Mouse (Mus musculus) CH12.LX (cell line): ENCODE measurements around the gene Tmem117. TPM values are rescaled to one million over a fixed set of nuclear protein-coding genes. Genes with fewer than 3 reads are reported as not detected.

Experiments used
- DNase-seq: peaks from one replicate; pipeline ENCODE4 v3.0.0-alpha.2; 2013; ENCODE audit errors: extremely low read depth
- H3K27ac ChIP-seq: 2 replicates; pipeline ENCODE4 v1.5.1; 2012; ENCODE audit warnings: low read depth, mild to moderate bottlenecking, control low read depth, moderate library complexity; ENCODE audit not compliant: insufficient read depth
- H3K27me3 ChIP-seq: replicated peaks from 2 replicates; pipeline ENCODE3; 2012; ENCODE audit warnings: inconsistent platforms
- H3K36me3 ChIP-seq, 2 experiments: replicated peaks in 1 of 2; 2 replicates each; pipeline versions ENCODE3 to v1.6.1; 2012; ENCODE audit warnings: inconsistent platforms in 1 of 2, low read length in 1 of 2, mild to moderate bottlenecking in 1 of 2, mixed read lengths in 1 of 2, moderate library complexity in 1 of 2; ENCODE audit not compliant: control insufficient read depth in 1 of 2, insufficient read depth in 1 of 2
- H3K4me1 ChIP-seq, 2 experiments: 2 replicates each; pipeline ENCODE4 v1.6.1; 2012; ENCODE audit warnings: inconsistent platforms in 1 of 2, moderate library complexity in 1 of 2; ENCODE audit not compliant: insufficient read depth in 2 of 2, control insufficient read depth in 1 of 2
- H3K4me2 ChIP-seq: 2 replicates; pipeline ENCODE4 v1.6.1; 2012; ENCODE audit warnings: low read depth, mild to moderate bottlenecking, control low read depth; ENCODE audit not compliant: poor library complexity, insufficient read depth, severe bottlenecking
- H3K4me3 ChIP-seq, 3 experiments: fragments of 150-350 bp in 1 of 3; sonication (generic) in 1 of 3; replicated peaks in 1 of 3; 2 replicates each; pipeline versions ENCODE3 to v1.5.1; 2011 to 2012; ENCODE audit warnings: low read depth in 2 of 3, low read length in 2 of 3, mild to moderate bottlenecking in 2 of 3, moderate library complexity in 2 of 3, control low read depth in 1 of 3, improper control_type of control experiment in 1 of 3, inconsistent platforms in 1 of 3, mixed read lengths in 1 of 3; ENCODE audit not compliant: poor library complexity in 1 of 3
- H3K79me2 ChIP-seq: replicated peaks from 2 replicates; pipeline ENCODE4 v1.6.1; 2012; ENCODE audit warnings: mild to moderate bottlenecking, moderate library complexity; ENCODE audit not compliant: control insufficient read depth, poor library complexity, insufficient read depth, severe bottlenecking; ENCODE audit errors: extremely low read depth
- H3K9ac ChIP-seq: 2 replicates; pipeline ENCODE4 v1.6.1; 2012; ENCODE audit warnings: low read depth, mild to moderate bottlenecking, control low read depth, moderate library complexity; ENCODE audit not compliant: insufficient read depth
- H3K9me3 ChIP-seq: replicated peaks from 2 replicates; pipeline ENCODE3; 2012; ENCODE audit warnings: low read length, inconsistent platforms, mixed read lengths
- CHD1 ChIP-seq: IDR thresholded peaks from 2 replicates; pipeline ENCODE4 v1.6.1; 2012; ENCODE audit warnings: low read depth, low read length, improper control_type of control experiment, inconsistent platforms
- CTCF ChIP-seq, 2 experiments: IDR thresholded peaks in 1 of 2; conservative IDR thresholded peaks in 1 of 2; 2 replicates each; pipeline ENCODE4 v1.5.1; 2011 to 2012; ENCODE audit warnings: low read depth in 2 of 2, low read length in 2 of 2, improper control_type of control experiment in 1 of 2, inconsistent platforms in 1 of 2, mild to moderate bottlenecking in 1 of 2, moderate library complexity in 1 of 2
- GABPA ChIP-seq: IDR thresholded peaks from 2 replicates; pipeline ENCODE4 v1.6.1; 2012; ENCODE audit warnings: low read depth, low read length, improper control_type of control experiment, inconsistent platforms; ENCODE audit not compliant: insufficient replicate concordance
- HCFC1 ChIP-seq: IDR thresholded peaks from 2 replicates; pipeline ENCODE4 v1.6.1; 2012; ENCODE audit warnings: low read depth, mild to moderate bottlenecking, inconsistent platforms, low read length, improper control_type of control experiment
- JUN ChIP-seq: IDR thresholded peaks from 2 replicates; pipeline ENCODE4 v1.6.1; 2011; ENCODE audit warnings: low read depth, mild to moderate bottlenecking, low read length, improper control_type of control experiment, moderate library complexity; ENCODE audit not compliant: insufficient read depth
- JUND ChIP-seq: conservative IDR thresholded peaks from 2 replicates; pipeline ENCODE4 v1.6.1; 2011; ENCODE audit warnings: low read depth, low read length, improper control_type of control experiment
- KAT2A ChIP-seq: IDR thresholded peaks from 2 replicates; pipeline ENCODE4 v1.6.1; 2012; ENCODE audit warnings: low read length, improper control_type of control experiment, inconsistent platforms; ENCODE audit not compliant: insufficient replicate concordance
- MAFK ChIP-seq: IDR thresholded peaks from 2 replicates; pipeline ENCODE4 v1.6.1; 2011; ENCODE audit warnings: low read length, improper control_type of control experiment; ENCODE audit not compliant: insufficient replicate concordance
- MAX ChIP-seq: IDR thresholded peaks from 2 replicates; pipeline ENCODE4 v1.6.1; 2011; ENCODE audit warnings: low read length, improper control_type of control experiment
- MAZ ChIP-seq: IDR thresholded peaks from 2 replicates; pipeline ENCODE4 v1.6.1; 2012; ENCODE audit warnings: low read depth, mild to moderate bottlenecking, inconsistent platforms, low read length, improper control_type of control experiment, moderate library complexity
- MXI1 ChIP-seq: IDR thresholded peaks from 2 replicates; pipeline ENCODE4 v1.6.1; 2011; ENCODE audit warnings: mild to moderate bottlenecking, low read depth, low read length, improper control_type of control experiment
- NRF1 ChIP-seq: IDR thresholded peaks from 2 replicates; pipeline ENCODE4 v1.6.1; 2014; ENCODE audit warnings: low read depth, mild to moderate bottlenecking, inconsistent platforms, low read length, improper control_type of control experiment, moderate library complexity
- PAX5 ChIP-seq: IDR thresholded peaks from 2 replicates; pipeline ENCODE4 v1.6.1; 2012; ENCODE audit warnings: low read length, inconsistent platforms, mixed read lengths
- POLR2A ChIP-seq: IDR thresholded peaks from 2 replicates; pipeline ENCODE4 v1.6.1; 2011; ENCODE audit warnings: low read depth, mild to moderate bottlenecking, improper control_type of control experiment, low read length
- POLR2AphosphoS2 ChIP-seq: IDR thresholded peaks from 2 replicates; pipeline ENCODE4 v1.6.1; 2011; ENCODE audit warnings: low read depth, low read length, improper control_type of control experiment
- RCOR1 ChIP-seq: conservative IDR thresholded peaks from 2 replicates; pipeline ENCODE4 v1.6.1; 2012; ENCODE audit warnings: low read depth, mild to moderate bottlenecking, inconsistent platforms, low read length, improper control_type of control experiment
- SIN3A ChIP-seq: IDR thresholded peaks from 2 replicates; pipeline ENCODE4 v1.6.1; 2012; ENCODE audit warnings: low read length, improper control_type of control experiment, inconsistent platforms
- TBP ChIP-seq: conservative IDR thresholded peaks from 2 replicates; pipeline ENCODE4 v1.6.1; 2011; ENCODE audit warnings: low read depth, low read length, improper control_type of control experiment
- UBTF ChIP-seq: IDR thresholded peaks from 2 replicates; pipeline ENCODE4 v1.6.1; 2012; ENCODE audit warnings: low read depth, mild to moderate bottlenecking, inconsistent platforms, low read length, improper control_type of control experiment, moderate library complexity
- USF1 ChIP-seq: IDR thresholded peaks from 2 replicates; pipeline ENCODE4 v1.6.1; 2014; ENCODE audit warnings: low read depth, mild to moderate bottlenecking, inconsistent platforms, low read length, improper control_type of control experiment
- USF2 ChIP-seq: conservative IDR thresholded peaks from 2 replicates; pipeline ENCODE4 v1.6.1; 2011; ENCODE audit warnings: low read depth, low read length, improper control_type of control experiment
- ZC3H11A ChIP-seq: IDR thresholded peaks from 2 replicates; pipeline ENCODE4 v1.6.1; 2012; ENCODE audit warnings: low read depth, mild to moderate bottlenecking, inconsistent platforms, low read length, improper control_type of control experiment
- ZNF384 ChIP-seq: IDR thresholded peaks from 2 replicates; pipeline ENCODE4 v1.6.1; 2012; ENCODE audit warnings: low read depth, low read length, improper control_type of control experiment, inconsistent platforms
- dilution Hi-C: fragments of 300-500 bp; cut with MboI; formaldehyde crosslinking; loops from 2 replicates; pipeline ENCODE4 v1.14.3; 2020; ENCODE audit warnings: low sequenced_read_pairs; ENCODE audit not compliant: extremely low pct_unique_long_range_greater_than_20kb, extremely low pct_ligation_motif_present
- in situ Hi-C: fragments of 300-500 bp; cut with MboI; formaldehyde crosslinking; loops from 3 replicates; pipeline ENCODE4 v1.14.3; 2019; ENCODE audit warnings: low sequenced_read_pairs, low pct_ligation_motif_present, low pct_unique_long_range_greater_than_20kb, mixed read lengths
- polyA plus RNA-seq: library from polyadenylated mRNA; unstranded; fragments of >175 nt; gene quantifications from 2 replicates; pipeline ENCODE4 v1.2.1, GENCODE M21; 2012; ENCODE audit warnings: low read depth; ENCODE audit not compliant: insufficient read length
- total RNA-seq, 2 experiments: library from RNA; depleted of rRNA; stranded (reverse); fragments of 300-350 nt in 1 of 2; fragments of >200 nt in 1 of 2; gene quantifications; 2 replicates each; pipeline ENCODE4 v1.2.3; 2012 to 2014

The Tmem117 gene
- total and polyA plus RNA-seq, 3 experiments = not detected

GRCm38 (mm10) chr15:94847501-94847900 is 218.5 kb downstream of the Tmem117 start:
- no peaks in the 10 kb centered on the region for H3K4me1 ChIP-seq
- no peaks in the 10 kb centered on the region for H3K27me3 ChIP-seq
- no peak overlapping the region for H3K4me2 ChIP-seq
- no peak for DNase-seq
- no peak overlapping the region for H3K27ac ChIP-seq
- H3K36me3 ChIP-seq = no peaks in the 10 kb centered on the region
- dilution Hi-C loops (no loop called here), in situ Hi-C loops (no loop called here)
- H3K9ac ChIP-seq = no peak overlapping the region
- no peak overlapping the region for H3K4me3 ChIP-seq
- H3K9me3 ChIP-seq = peaks cover 31% of the 10 kb centered on the region
- TF ChIP-seq POLR2AphosphoS2 = no peak
- no peaks in the 10 kb centered on the region for H3K79me2 ChIP-seq

GRCm38 (mm10) chr15:94859641-94860040 is 230.6 kb downstream of the Tmem117 start:
- no peaks in the 10 kb centered on the region for H3K36me3 ChIP-seq
- no peak overlapping the region for H3K9ac ChIP-seq
- TF ChIP-seq GABPA = no peak
- no peak for TF ChIP-seq USF2
- no peak for TF ChIP-seq UBTF
- no peak for TF ChIP-seq NRF1
- TF ChIP-seq MAZ = no peak
- TF ChIP-seq PAX5 = no peak
- TF ChIP-seq SIN3A = no peak
- no peak for TF ChIP-seq JUND
- no peak for TF ChIP-seq TBP
- no peak for TF ChIP-seq MAFK
- TF ChIP-seq ZNF384 = no peak
- TF ChIP-seq MAX = no peak
- TF ChIP-seq JUN = no peak
- no peak for TF ChIP-seq POLR2AphosphoS2
- TF ChIP-seq, all 38 proteins: peak for 0
- no peak overlapping the region for H3K27ac ChIP-seq
- dilution Hi-C loops (no loop called here), in situ Hi-C loops (no loop called here)
- H3K9me3 ChIP-seq = peaks cover 29% of the 10 kb centered on the region
- no peaks in the 10 kb centered on the region for H3K79me2 ChIP-seq
- no peaks in the 10 kb centered on the region for H3K27me3 ChIP-seq
- no peak overlapping the region for H3K4me3 ChIP-seq
- H3K4me1 ChIP-seq = no peaks in the 10 kb centered on the region
- H3K4me2 ChIP-seq = no peak overlapping the region
- DNase-seq = no peak

DNA sequence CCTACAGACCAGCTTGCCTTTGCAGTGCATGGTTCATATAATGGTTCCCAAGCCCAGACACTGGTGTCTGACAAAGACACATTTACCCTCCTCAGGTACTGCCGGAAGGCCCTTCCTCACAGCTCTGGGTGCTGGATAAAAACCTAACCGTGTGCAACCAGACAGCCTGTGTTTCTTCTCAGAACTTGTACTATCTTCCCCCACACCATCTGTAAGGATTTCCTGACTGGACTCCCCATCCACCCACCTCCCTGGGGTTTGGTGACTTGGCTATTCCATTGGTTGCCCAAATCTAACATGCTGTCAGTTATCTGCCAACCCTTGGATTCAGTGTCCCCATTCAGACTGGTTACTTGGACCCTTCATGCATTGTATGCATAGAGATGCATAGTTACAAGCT is 232.1 kb downstream of the Tmem117 start:
- Histone ChIP-seq H3K9me3 (peaks cover 32% of the 10 kb centered on the region), H3K9ac (no peak overlapping the region), H3K79me2 (no peaks in the 10 kb centered on the region), H3K36me3 (no peaks in the 10 kb centered on the region), H3K4me1 (no peaks in the 10 kb centered on the region), H3K27me3 (no peaks in the 10 kb centered on the region), H3K27ac (no peak overlapping the region), H3K4me2 (no peak overlapping the region), H3K4me3 (no peak overlapping the region)
- dilution Hi-C loops = no loop called here
- no peak for DNase-seq
- in situ Hi-C loops = no loop called here
- no peak for TF ChIP-seq GABPA
- TF ChIP-seq KAT2A = no peak
- no peak for TF ChIP-seq MAX
- TF ChIP-seq HCFC1 = no peak
- TF ChIP-seq CTCF (conservative IDR thresholded peaks at IDR 0.05 in 1 of 2, IDR thresholded peaks at IDR 0.05 in 1 of 2; ENCODE audit: low read depth in 2 of 2, low read length in 2 of 2) = no peak
- TF ChIP-seq POLR2A = no peak
- no peak for TF ChIP-seq MAZ
- TF ChIP-seq CHD1 = no peak
- TF ChIP-seq MXI1 = no peak
- no peak for TF ChIP-seq RCOR1
- no peak for TF ChIP-seq USF1
- TF ChIP-seq ZC3H11A = no peak
- no peak for TF ChIP-seq UBTF
- no peak for TF ChIP-seq SIN3A
